Mouse (Mus musculus) splenic B cell, adult 2 months (primary cell): Measurements from ENCODE around the gene Cacng6.
"Not testable (repeated sequence)": the region's sequence is repeated elsewhere in the genome, so short reads cannot be mapped to it uniquely, and the experiment has no call there.

Source experiments
- DNase-seq: peaks from one replicate; pipeline ENCODE4 v3.0.0-alpha.2; 2011; ENCODE audit warnings: low read depth, low spot score
- H3K27me3 ChIP-seq: 2 replicates; pipeline ENCODE4 v1.6.1; 2012; ENCODE audit warnings: mild to moderate bottlenecking, low read length, moderate library complexity, mixed read lengths; ENCODE audit not compliant: control insufficient read depth, poor library complexity, insufficient read depth, severe bottlenecking
- H3K36me3 ChIP-seq: 2 replicates; pipeline ENCODE4 v1.6.1; 2012; ENCODE audit warnings: mild to moderate bottlenecking, low read length, moderate library complexity, mixed read lengths; ENCODE audit not compliant: control insufficient read depth, poor library complexity, insufficient read depth, severe bottlenecking

Cacng6 gene

GRCm38 (mm10) chr7:3423895-3424294, at the start of gene Cacng6:
Gene Cacng6, plus strand, starts transcription at chr7:3424195.
- H3K36me3 ChIP-seq, result no peaks in the 10 kb centered on the region
- no peaks in the 10 kb centered on the region; the same call in 1 of the 2 replicates for H3K27me3 ChIP-seq
- no peak for DNase-seq

DNA sequence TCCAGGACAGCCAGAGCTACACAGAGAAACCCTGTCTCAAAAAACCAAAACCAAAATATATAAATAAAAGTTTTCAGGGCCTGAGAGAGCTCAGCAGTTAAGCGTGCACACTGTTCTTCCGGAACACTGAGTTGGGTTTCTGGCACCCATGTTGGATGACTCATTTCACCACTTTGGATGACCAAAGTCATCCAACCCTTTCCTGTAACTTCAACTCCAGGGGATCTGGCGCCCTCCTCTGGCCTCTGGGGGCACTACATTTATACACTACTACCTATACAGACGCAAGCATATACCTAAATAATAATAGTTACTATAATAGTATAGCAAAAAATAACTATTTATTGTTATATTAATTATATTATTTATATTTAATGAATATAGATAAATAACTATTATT, 47.2 kb upstream of the Cacng6 start:
- no peaks in the 10 kb centered on the region for H3K36me3 ChIP-seq
- H3K27me3 ChIP-seq, result no peaks in the 10 kb centered on the region
- DNase-seq, result peak; percentile 50

GRCm38 (mm10) chr7:3382123-3382522, 41.9 kb upstream of the Cacng6 start:
- H3K27me3 ChIP-seq, result no peaks in the 10 kb centered on the region
- no peak for DNase-seq
- H3K36me3 ChIP-seq, result no peaks in the 10 kb centered on the region

GRCm38 (mm10) chr7:3384807-3385319, 39.1 kb upstream of the Cacng6 start:
- no peak for DNase-seq
- H3K27me3 ChIP-seq, result no peaks in the 10 kb centered on the region
- no peaks in the 10 kb centered on the region for H3K36me3 ChIP-seq

DNA sequence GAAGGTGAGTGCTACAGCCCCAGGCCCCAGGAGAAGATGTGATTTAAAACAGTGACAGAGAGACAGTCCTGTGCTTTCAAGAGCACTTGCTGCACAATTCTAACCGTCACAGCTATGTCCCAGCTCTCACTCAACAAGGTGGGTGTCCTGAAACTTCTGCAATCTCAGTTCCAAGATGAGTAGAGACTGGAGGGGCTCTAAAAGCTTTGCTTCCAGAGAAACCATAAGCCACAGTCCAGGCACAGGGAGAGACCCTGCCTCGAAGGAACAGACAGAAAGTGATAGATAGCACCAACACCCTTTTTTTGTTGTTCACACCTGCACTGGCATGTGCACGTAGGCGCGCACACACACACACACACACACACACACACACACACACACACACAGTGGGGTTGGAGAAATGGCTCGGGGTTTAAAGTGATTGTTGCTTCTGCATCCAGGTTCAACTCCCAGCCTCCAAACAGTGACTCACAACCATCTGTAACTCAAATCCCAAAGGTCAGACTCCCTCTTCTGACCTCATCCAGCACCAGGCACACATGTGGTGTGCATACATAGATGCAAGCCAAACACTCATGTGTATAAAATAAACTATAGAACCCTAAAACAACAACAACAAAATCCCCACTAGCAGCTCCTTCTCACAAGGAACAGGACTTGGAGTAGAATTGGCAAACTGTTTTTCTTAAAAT, 37.8 kb upstream of the Cacng6 start:
- Histone ChIP-seq H3K36me3 (no peaks in the 10 kb centered on the region), H3K27me3 (no peaks in the 10 kb centered on the region; the same call in 1 of the 2 replicates)
- no peak for DNase-seq

DNA sequence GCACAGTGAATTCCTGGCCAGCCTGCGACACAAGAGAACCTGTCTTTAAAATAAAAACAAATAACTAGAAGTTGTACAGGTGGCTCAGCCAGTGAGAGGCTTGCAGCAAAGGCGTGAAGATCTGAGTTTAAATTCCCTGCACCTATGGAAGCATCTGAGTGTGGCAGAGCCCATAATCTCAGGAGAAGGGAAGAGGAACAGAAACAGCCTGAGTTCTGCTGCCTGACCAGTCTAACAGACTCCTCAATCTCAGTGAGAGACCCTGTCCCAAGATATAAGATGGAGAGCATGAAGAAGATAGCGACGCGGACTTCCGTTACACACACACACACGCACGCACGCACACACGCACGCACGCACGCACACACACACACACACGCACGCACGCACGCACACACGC, 36.2 kb upstream of the Cacng6 start:
- DNase-seq, result no peak
- H3K36me3 ChIP-seq, result no peaks in the 10 kb centered on the region
- no peaks in the 10 kb centered on the region; the same call in 1 of the 2 replicates for H3K27me3 ChIP-seq

DNA sequence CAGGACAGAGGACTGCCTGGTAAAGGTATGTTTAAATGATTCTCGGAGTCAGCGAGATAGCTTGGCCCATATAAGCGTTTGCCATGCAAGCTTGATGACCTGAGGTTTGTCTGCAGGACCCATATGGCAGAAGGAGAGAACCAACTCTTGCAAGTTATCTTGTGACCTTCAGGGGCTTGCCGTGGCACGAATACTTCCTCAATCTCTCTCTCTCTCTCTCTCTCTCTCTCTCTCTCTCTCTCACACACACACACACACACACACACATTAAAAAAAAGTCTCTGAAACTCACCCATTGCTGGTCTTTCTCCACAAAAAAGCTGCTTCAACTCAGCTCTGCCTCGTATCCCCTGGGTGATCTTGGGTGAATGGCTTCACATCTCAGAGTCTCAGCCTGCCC, 35.1 kb upstream of the Cacng6 start:
- no peaks in the 10 kb centered on the region for H3K36me3 ChIP-seq
- no peaks in the 10 kb centered on the region; the same call in 1 of the 2 replicates for H3K27me3 ChIP-seq
- DNase-seq, result no peak

GRCm38 (mm10) chr7:3389444-3390412, 34.3 kb upstream of the Cacng6 start:
- no peaks in the 10 kb centered on the region; the same call in 1 of the 2 replicates for H3K27me3 ChIP-seq
- H3K36me3 ChIP-seq, result no peaks in the 10 kb centered on the region
- DNase-seq, result no peak

DNA sequence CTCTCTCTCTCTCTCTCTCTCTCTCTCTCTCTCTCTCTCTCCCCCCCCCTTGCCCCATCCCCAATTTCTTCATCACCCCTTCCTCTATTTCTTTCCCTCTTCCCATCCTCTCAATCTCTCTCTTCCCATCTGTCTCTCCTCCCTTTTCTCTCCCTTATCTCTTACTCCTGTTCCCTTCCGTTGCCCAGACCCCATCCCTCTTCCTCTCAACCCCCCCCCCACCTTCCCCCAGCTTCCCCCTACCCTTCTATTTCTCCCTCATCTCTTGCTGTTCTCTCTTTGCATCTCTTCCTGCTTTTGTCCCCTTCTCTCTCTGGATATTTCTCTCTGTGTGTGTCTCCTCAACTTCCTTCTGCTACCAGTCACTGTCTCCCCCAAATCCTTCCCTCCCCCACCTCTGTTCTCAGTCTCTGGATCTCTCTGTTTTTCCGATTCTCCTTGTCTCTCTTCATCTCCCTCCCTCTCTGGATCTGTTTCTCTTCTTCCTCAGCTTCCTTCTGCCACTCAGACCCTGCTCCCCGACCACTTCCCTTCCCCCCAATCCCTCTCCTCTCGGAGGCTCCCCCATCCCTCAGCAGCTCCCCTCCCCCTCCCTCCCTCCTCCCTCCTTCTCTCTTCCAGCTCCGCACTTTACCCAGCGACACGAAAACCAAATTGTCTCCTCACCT, 33.4 kb upstream of the Cacng6 start, which contains the start of gene Cacng8:
TSS of gene Cacng8 (plus strand) at position 271 of the 668 bp plus-strand sequence.
- H3K36me3 ChIP-seq, result no peaks in the 10 kb centered on the region
- no peak for DNase-seq
- H3K27me3 ChIP-seq, result no peaks in the 10 kb centered on the region; the same call in 1 of the 2 replicates

GRCm38 (mm10) chr7:3391081-3391451, 32.9 kb upstream of the Cacng6 start:
- H3K27me3 ChIP-seq, result no peaks in the 10 kb centered on the region; the same call in 1 of the 2 replicates
- no peak for DNase-seq
- no peaks in the 10 kb centered on the region for H3K36me3 ChIP-seq

- no peaks in the 10 kb centered on the region for H3K36me3 ChIP-seq
- H3K27me3 ChIP-seq, result no peaks in the 10 kb centered on the region; the same call in 1 of the 2 replicates
- DNase-seq, result no peak
Measured at GRCm38 (mm10) chr7:3391809-3392208, 32.2 kb upstream of the Cacng6 start.

GRCm38 (mm10) chr7:3397355-3397754, 26.6 kb upstream of the Cacng6 start:
- H3K36me3 ChIP-seq, result no peaks in the 10 kb centered on the region
- no peak for DNase-seq
- no peaks in the 10 kb centered on the region for H3K27me3 ChIP-seq

- Histone ChIP-seq H3K27me3 (no peaks in the 10 kb centered on the region), H3K36me3 (no peaks in the 10 kb centered on the region)
- DNase-seq, result no peak
Measured at GRCm38 (mm10) chr7:3397797-3398196, 26.2 kb upstream of the Cacng6 start.

GRCm38 (mm10) chr7:3398363-3398762, 25.6 kb upstream of the Cacng6 start:
- H3K27me3 ChIP-seq, DNase-seq, H3K36me3 ChIP-seq: not testable (repeated sequence)
